Comparison of ENCODE assay signal across 15 mouse cellular contexts in genomic region chr11:53785311-53785936, GRCm38 (mm10). TPM values are rescaled to one million over a fixed set of nuclear protein-coding genes. Genes with fewer than 3 reads are reported as not detected.
A peak's percentile ranks its signal among the peaks of the same experiment; 100 is the strongest.
DNase-seq lines count a peak whose midpoint lies in the region; ATAC-seq and TF ChIP-seq lines count a peak whose summit lies in the region.
"Had no signal": no experiment of that assay in that cellular context is flagged by ENCODE, and none has a peak within 500 bp of the region (broad histone marks: within the 10 kb centered on the region; RNA-seq: fewer than 3 reads in every experiment).

No protein-coding gene starts in this region.

- no peak overlapping the region for H3K4me2 ChIP-seq in lung, embryonic 16.5 days (ENCODE audit: low read depth, low read length)
- H3K4me2 ChIP-seq in hindbrain, embryonic 11.5 days (replicated peaks; ENCODE audit: low read depth, low read length): no peak overlapping the region
- H3K4me2 ChIP-seq in hindbrain, embryonic 14.5 days (replicated peaks): no peak overlapping the region
- H3K4me2 ChIP-seq: embryonic facial prominence, embryonic 12.5 days; hindbrain, embryonic 13.5 days; midbrain, embryonic 13.5 days; neural tube, embryonic 13.5 days had no signal

- peaks cover 5% of the 10 kb centered on the region; the same call in 1 of the 2 replicates for H3K4me1 ChIP-seq in lung, embryonic 16.5 days (replicated peaks; ENCODE audit: control insufficient read depth, insufficient read depth, low read length)
- peaks cover 31% of the 10 kb centered on the region; the same call in 1 of the 2 replicates for H3K4me1 ChIP-seq in small intestine, adult 2 months (ENCODE audit: control insufficient read depth, insufficient read depth, insufficient read length, low read length)
- no peaks in the 10 kb centered on the region for H3K4me1 ChIP-seq in hindbrain, embryonic 11.5 days (replicated peaks; ENCODE audit: control insufficient read depth, insufficient read depth, low read length)
- H3K4me1 ChIP-seq in hindbrain, embryonic 14.5 days (replicated peaks; ENCODE audit: control insufficient read depth, insufficient read depth, low read length): no peaks in the 10 kb centered on the region
- H3K4me1 ChIP-seq: embryonic facial prominence, embryonic 12.5 days; hindbrain, embryonic 13.5 days; midbrain, embryonic 13.5 days; neural tube, embryonic 13.5 days had no signal

- no peak overlapping the region for H3K4me3 ChIP-seq in lung, embryonic 16.5 days (ENCODE audit: low read length)
- H3K4me3 ChIP-seq in small intestine, adult 2 months (ENCODE audit: low read depth, low read length): no peak overlapping the region
- H3K4me3 ChIP-seq in hindbrain, embryonic 11.5 days (ENCODE audit: low read depth, low read length): no peak overlapping the region
- H3K4me3 ChIP-seq in hindbrain, embryonic 14.5 days (replicated peaks; ENCODE audit: low read length): no peak overlapping the region
- H3K4me3 ChIP-seq: embryonic facial prominence, embryonic 12.5 days; hindbrain, embryonic 13.5 days; midbrain, embryonic 13.5 days; neural tube, embryonic 13.5 days had no signal

- peak; percentile 95 for DNase-seq in heart, adult 11 months
- DNase-seq in heart, postnatal 25 days (ENCODE audit: low spot score): no peak
- no peak for DNase-seq in lung, postnatal 25 days (ENCODE audit: low spot score)
- no peak for DNase-seq in hindbrain, embryonic 11.5 days (ENCODE audit: low spot score)
- DNase-seq in hindbrain, embryonic 14.5 days (ENCODE audit: low spot score): no peak
- DNase-seq: kidney, postnatal 14 days had no signal

- TF ChIP-seq POLR2A in small intestine, adult 2 months (IDR thresholded peaks at IDR 0.05; ENCODE audit: low read depth, low read length): no peak

- H3K27me3 ChIP-seq in lung, embryonic 16.5 days (ENCODE audit: control insufficient read depth, insufficient read depth, low read depth, low read length): no peaks in the 10 kb centered on the region
- H3K27me3 ChIP-seq in small intestine, adult 2 months (ENCODE audit: control insufficient read depth, insufficient read depth, low read length): no peaks in the 10 kb centered on the region
- H3K27me3 ChIP-seq in hindbrain, embryonic 11.5 days (ENCODE audit: control insufficient read depth, insufficient read depth, low read length): no peaks in the 10 kb centered on the region
- H3K27me3 ChIP-seq in hindbrain, embryonic 14.5 days (ENCODE audit: control insufficient read depth, insufficient read depth, low read length): no peaks in the 10 kb centered on the region
- H3K27me3 ChIP-seq: embryonic facial prominence, embryonic 12.5 days; hindbrain, embryonic 13.5 days; midbrain, embryonic 13.5 days; neural tube, embryonic 13.5 days had no signal

- no peak overlapping the region for H3K9ac ChIP-seq in lung, embryonic 16.5 days (ENCODE audit: low read length)
- H3K9ac ChIP-seq in hindbrain, embryonic 11.5 days (ENCODE audit: low read depth, low read length): no peak overlapping the region
- H3K9ac ChIP-seq in hindbrain, embryonic 14.5 days: no peak overlapping the region
- H3K9ac ChIP-seq: embryonic facial prominence, embryonic 12.5 days; hindbrain, embryonic 13.5 days; midbrain, embryonic 13.5 days; neural tube, embryonic 13.5 days had no signal

- no peaks in the 10 kb centered on the region for H3K9me3 ChIP-seq in lung, embryonic 16.5 days (ENCODE audit: control insufficient read depth, low read length)
- H3K9me3 ChIP-seq in hindbrain, embryonic 11.5 days (ENCODE audit: control insufficient read depth, low read length): no peaks in the 10 kb centered on the region
- no peaks in the 10 kb centered on the region for H3K9me3 ChIP-seq in hindbrain, embryonic 14.5 days (ENCODE audit: control insufficient read depth, low read length)
- H3K9me3 ChIP-seq: embryonic facial prominence, embryonic 12.5 days; hindbrain, embryonic 13.5 days had no signal

- intact Hi-C loops in heart, postnatal 25 days (cut with DNase I): loop anchor here (2.0 kb wide), 1 partner anchor 15 kb away; the partner anchor contains the start of gene Irf1

- H3K36me3 ChIP-seq in lung, embryonic 16.5 days (ENCODE audit: control insufficient read depth, insufficient read depth, low read length): no peaks in the 10 kb centered on the region
- peaks cover 5% of the 10 kb centered on the region for H3K36me3 ChIP-seq in small intestine, adult 2 months (ENCODE audit: control insufficient read depth, insufficient read depth, low read length)
- no peaks in the 10 kb centered on the region for H3K36me3 ChIP-seq in hindbrain, embryonic 11.5 days (ENCODE audit: control insufficient read depth, insufficient read depth, low read length)
- H3K36me3 ChIP-seq in hindbrain, embryonic 14.5 days (replicated peaks; ENCODE audit: control insufficient read depth, insufficient read depth): no peaks in the 10 kb centered on the region
- H3K36me3 ChIP-seq: embryonic facial prominence, embryonic 12.5 days; hindbrain, embryonic 13.5 days; midbrain, embryonic 13.5 days; neural tube, embryonic 13.5 days had no signal

- TF ChIP-seq CTCF in small intestine, adult 2 months (IDR thresholded peaks at IDR 0.05; ENCODE audit: extremely low read depth, insufficient read length, insufficient replicate concordance, low read depth, low read length): no peak

- peak overlapping the region; percentile 7; the same call in 1 of the 2 replicates for H3K27ac ChIP-seq in lung, embryonic 16.5 days (ENCODE audit: low read length)
- H3K27ac ChIP-seq in small intestine, adult 2 months (ENCODE audit: insufficient read depth, low read depth, low read length): peak overlapping the region; percentile 67
- no peak overlapping the region for H3K27ac ChIP-seq in hindbrain, embryonic 11.5 days (ENCODE audit: low read depth, low read length)
- no peak overlapping the region for H3K27ac ChIP-seq in hindbrain, embryonic 14.5 days
- H3K27ac ChIP-seq: embryonic facial prominence, embryonic 12.5 days; hindbrain, embryonic 13.5 days; midbrain, embryonic 13.5 days; neural tube, embryonic 13.5 days had no signal

- WGBS in lung, embryonic 16.5 days: 61% methylated on average over 3 of the region's 3 CpGs
- WGBS in small intestine, adult 2 months: 79% methylated on average over 3 of the region's 3 CpGs
- 84% methylated on average over 3 of the region's 3 CpGs for WGBS in hindbrain, embryonic 11.5 days
- 88% methylated on average over 3 of the region's 3 CpGs for WGBS in hindbrain, embryonic 14.5 days

- ATAC-seq in lung, embryonic 16.5 days (ENCODE audit: low read depth): no peak
- peak; percentile 72 for ATAC-seq in activated CD4-positive, CD25-positive, alpha-beta regulatory T cell, adult 4 months
- ATAC-seq in hindbrain, embryonic 11.5 days (ENCODE audit: low FRiP score): no peak
- ATAC-seq in hindbrain, embryonic 14.5 days (ENCODE audit: low FRiP score): no peak
- ATAC-seq: midbrain, embryonic 13.5 days had no signal

RNA-seq across cellular contexts. Expression of gene Gm17334, which starts 12.4 kb away (rescaled TPM):
- under 1 TPM in 1 of 2 experiments, not detected in 1; 0.31 TPM for total RNA-seq in heart, postnatal 25 days (2021)
- polyA plus RNA-seq in lung, embryonic 16.5 days (2015; fragmentation: Nextera tagmentation; extraction: Ambion mirVana): 0.24 and 0.39 TPM in 2 replicates
- polyA plus RNA-seq in activated CD4-positive, CD25-positive, alpha-beta regulatory T cell, adult 4 months (2017; shearing (Covaris generic)): 1 to 10 TPM; 4.9 to 6.2 TPM
- 0.25 and 1.6 TPM in 2 replicates for polyA plus RNA-seq in small intestine, adult 2 months (2012; rRNA removed)
- polyA plus RNA-seq in hindbrain, embryonic 11.5 days (2014; fragmentation: Nextera tagmentation; extraction: Ambion mirVana): not detected in 2 replicates
- not detected in 2 replicates for polyA plus RNA-seq in hindbrain, embryonic 14.5 days (2014; fragmentation: Nextera tagmentation; extraction: Ambion mirVana)
- polyA plus RNA-seq: embryonic facial prominence, embryonic 12.5 days; forebrain, embryonic 11.5 days; hindbrain, embryonic 13.5 days; limb, embryonic 11.5 days; midbrain, embryonic 13.5 days; neural tube, embryonic 13.5 days had no signal

RNA-seq across cellular contexts. Expression of gene Irf1, which starts 15.6 kb away (rescaled TPM):
- total RNA-seq in heart, postnatal 25 days (2021): 10 to 100 TPM; 13.7 to 21.1 TPM
- polyA plus RNA-seq in lung, embryonic 16.5 days (2015; fragmentation: Nextera tagmentation; extraction: Ambion mirVana): 29.7 and 33.9 TPM in 2 replicates
- 100 to 1,000 TPM; 236 to 307 TPM for polyA plus RNA-seq in activated CD4-positive, CD25-positive, alpha-beta regulatory T cell, adult 4 months (2017; shearing (Covaris generic))
- 93.3 and 233 TPM in 2 replicates for polyA plus RNA-seq in small intestine, adult 2 months (2012; rRNA removed)
- polyA plus RNA-seq in hindbrain, embryonic 11.5 days (2014; fragmentation: Nextera tagmentation; extraction: Ambion mirVana): 1.7 and 3.8 TPM in 2 replicates
- 2.7 and 3.1 TPM in 2 replicates for polyA plus RNA-seq in hindbrain, embryonic 14.5 days (2014; fragmentation: Nextera tagmentation; extraction: Ambion mirVana)

Comparison
In these comparisons a context has a peak if more than half of its experiments do, and no peak if none do; other contexts are left out.
1. H3K27ac ChIP-seq: peak in lung, embryonic 16.5 days (single experiment) and small intestine, adult 2 months (single experiment); none in hindbrain, embryonic 11.5 days (single experiment) and hindbrain, embryonic 14.5 days (single experiment).